Mouse (Mus musculus) brain, embryonic 14.5 days (tissue): ENCODE results near the gene Patz1. TPM values are rescaled to one million over a fixed set of nuclear protein-coding genes. Genes with fewer than 3 reads are reported as not detected.

Experiments used
- DNase-seq: peaks from one replicate; pipeline ENCODE4 v3.0.0-alpha.2; 2011; ENCODE audit warnings: low read depth
- CTCF ChIP-seq: fragments of 200-500 bp; IDR thresholded peaks from 2 replicates; pipeline ENCODE4 v1.5.1; 2012; ENCODE audit warnings: inconsistent platforms, mild to moderate bottlenecking, moderate library complexity, borderline replicate concordance; ENCODE audit not compliant: insufficient read depth, insufficient read length; ENCODE audit errors: extremely low read depth
- POLR2A ChIP-seq: fragments of 200-500 bp; IDR thresholded peaks from 2 replicates; pipeline ENCODE4 v1.6.1; 2012; ENCODE audit warnings: mild to moderate bottlenecking, inconsistent platforms, borderline replicate concordance; ENCODE audit not compliant: poor library complexity, insufficient read depth, insufficient read length, severe bottlenecking; ENCODE audit errors: extremely low read depth
- polyA plus RNA-seq: library from polyadenylated mRNA; depleted of rRNA; stranded (reverse); fragments of >200 nt; gene quantifications from 2 replicates; pipeline ENCODE4 v1.2.3, GENCODE M21; 2012

Patz1 gene
- polyA plus RNA-seq, 1 experiment: 96.7 TPM

GRCm38 (mm10) chr11:3310789-3311585, 22.3 kb downstream of the Patz1 start:
- TF ChIP-seq CTCF: no peak
- no peak for TF ChIP-seq POLR2A
- DNase-seq: no peak

- no peak for TF ChIP-seq CTCF
- no peak for TF ChIP-seq POLR2A
- DNase-seq: no peak
Observed at GRCm38 (mm10) chr11:3311586-3312347, 23.1 kb downstream of the Patz1 start.

- TF ChIP-seq POLR2A (no peak), CTCF (no peak)
- DNase-seq: no peak
Observed at GRCm38 (mm10) chr11:3313294-3313693, 24.6 kb downstream of the Patz1 start.

GRCm38 (mm10) chr11:3314148-3314547, 25.5 kb downstream of the Patz1 start:
- TF ChIP-seq POLR2A (no peak), CTCF (peak; percentile 67)
- peak; percentile 70 for DNase-seq

- TF ChIP-seq POLR2A (no peak), CTCF (no peak)
- no peak for DNase-seq
Observed at GRCm38 (mm10) chr11:3318286-3318685, 29.6 kb downstream of the Patz1 start.

GRCm38 (mm10) chr11:3328271-3328670, 39.6 kb downstream of the Patz1 start:
- DNase-seq: no peak

GRCm38 (mm10) chr11:3328806-3329775, 40.4 kb downstream of the Patz1 start:
- no peak for DNase-seq
- TF ChIP-seq CTCF (no peak), POLR2A (no peak)

More at GRCm38 (mm10) chr11:3328271-3328670, 39.6 kb downstream of the Patz1 start:
- TF ChIP-seq CTCF (no peak), POLR2A (no peak)

GRCm38 (mm10) chr11:3329891-3330451, 41.3 kb downstream of the Patz1 start, which contains the start of gene Pik3ip1:
Pik3ip1 (plus strand) TSS chr11:3330401.
- no peak for DNase-seq
- no peak for TF ChIP-seq POLR2A
- no peak for TF ChIP-seq CTCF

GRCm38 (mm10) chr11:3330566-3330965, 41.9 kb downstream of the Patz1 start:
- no peak for TF ChIP-seq POLR2A
- peak; percentile 42; the same call in 1 of the 2 replicates for TF ChIP-seq CTCF
- DNase-seq: peak; percentile 95

GRCm38 (mm10) chr11:3330991-3331750, 42.5 kb downstream of the Patz1 start:
- DNase-seq: peak; percentile 53
- TF ChIP-seq CTCF (no peak), POLR2A (no peak)
